Mouse (Mus musculus): ENCODE results near the gene Atp4b. TPM values are rescaled to one million over a fixed set of nuclear protein-coding genes. Genes with fewer than 3 reads are reported as not detected.
"Not testable (repeated sequence)": the region's sequence is repeated elsewhere in the genome, so short reads cannot be mapped to it uniquely, and the experiment has no call there.

Atp4b gene
- total and polyA plus RNA-seq, 3 experiments = 0.33 TPM; not detected in 2

- Histone ChIP-seq H3K4me3 (ENCODE audit: low read depth, low read length) (no peak overlapping the region; the same call in 1 of the 2 replicates), H3K27me3 (ENCODE audit: insufficient read depth, low read length) (peaks cover 7% of the 10 kb centered on the region; the same call in 1 of the 2 replicates), H3K36me3 (replicated peaks) (peaks cover 27% of the 10 kb centered on the region), H3K9me3 (replicated peaks) (no peaks in the 10 kb centered on the region), H3K4me1 (ENCODE audit: insufficient read depth, low read depth, low read length) (peaks cover 38% of the 10 kb centered on the region)
- no peak for ATAC-seq (ENCODE audit: extremely low read depth, insufficient number of reproducible peaks, low FRiP score, poor library complexity, severe bottlenecking)
- TF ChIP-seq GATA2 (IDR thresholded peaks at IDR 0.05; ENCODE audit: borderline replicate concordance, low read depth, low read length) (no peak), POLR2AphosphoS5 (IDR thresholded peaks at IDR 0.05; ENCODE audit: insufficient replicate concordance, low read depth, low read length) (no peak), CTCF (IDR thresholded peaks at IDR 0.05; ENCODE audit: low read depth, low read length) (no peak), GATA1 (IDR thresholded peaks at IDR 0.05; ENCODE audit: borderline replicate concordance, low read length) (no peak), TAL1 (conservative IDR thresholded peaks at IDR 0.05; ENCODE audit: low read depth, low read length) (no peak)
- DNase-seq (ENCODE audit: low spot score) = no peak
Observed at GRCm38 (mm10) chr8:13337678-13338077, 58.9 kb downstream of the Atp4b start.

DNA sequence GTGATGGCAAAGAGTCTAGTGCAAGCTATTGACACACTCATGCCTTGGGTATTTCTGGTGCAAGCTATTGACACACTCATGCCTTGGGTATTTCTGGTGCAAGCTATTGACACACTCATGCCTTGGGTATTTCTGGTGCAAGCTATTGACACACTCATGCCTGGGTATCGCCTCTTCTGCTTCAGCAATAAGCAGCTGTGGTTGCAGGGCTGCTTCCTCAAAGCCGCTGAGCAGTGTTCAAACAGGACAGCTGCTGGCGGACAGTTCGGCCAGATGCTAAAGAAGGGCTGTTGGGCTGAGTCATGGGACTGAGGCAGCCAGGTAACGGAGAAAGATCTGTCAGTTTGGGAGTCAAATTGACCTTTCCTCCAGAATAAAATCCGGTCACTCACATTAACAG, 59.4 kb downstream of the Atp4b start:
- not testable (repeated sequence) for ATAC-seq (ENCODE audit: extremely low read depth, insufficient number of reproducible peaks, low FRiP score, poor library complexity, severe bottlenecking); DNase-seq (ENCODE audit: low spot score); H3K4me3 ChIP-seq (ENCODE audit: low read depth, low read length); H3K9me3 ChIP-seq (replicated peaks)
- peaks cover 11% of the 10 kb centered on the region for H3K27me3 ChIP-seq (ENCODE audit: insufficient read depth, low read length)
- H3K4me1 ChIP-seq (ENCODE audit: insufficient read depth, low read depth, low read length) = peaks cover 34% of the 10 kb centered on the region
- H3K36me3 ChIP-seq (replicated peaks) = peaks cover 23% of the 10 kb centered on the region

Other genes starting within 250 kb of the Atp4b start
- gene Lamp1, start 237.7 kb downstream of the Atp4b start, total RNA-seq (2014; fragmentation: Nextera tagmentation) = 206 and 208 TPM in 2 replicates
- gene Lamp1, start 237.7 kb downstream of the Atp4b start, total RNA-seq (2017) = 458 and 554 TPM in 2 replicates
- 150 and 233 TPM in 2 replicates for gene Lamp1, start 237.7 kb downstream of the Atp4b start, polyA plus RNA-seq (2012)
- gene Grtp1, start 196.2 kb downstream of the Atp4b start, total RNA-seq (2014; fragmentation: Nextera tagmentation) = 11.5 and 17.4 TPM in 2 replicates
- 5.7 and 7.4 TPM in 2 replicates for gene Grtp1, start 196.2 kb downstream of the Atp4b start, total RNA-seq (2017)
- 10.7 and 12.0 TPM in 2 replicates for gene Grtp1, start 196.2 kb downstream of the Atp4b start, polyA plus RNA-seq (2012)
- not detected in 2 replicates for gene Adprhl1, start 142.7 kb downstream of the Atp4b start, total RNA-seq (2014; fragmentation: Nextera tagmentation)
- gene Adprhl1, start 142.7 kb downstream of the Atp4b start, total RNA-seq (2017) = 0.06 and 0.22 TPM in 2 replicates
- not detected in 2 replicates for gene Adprhl1, start 142.7 kb downstream of the Atp4b start, polyA plus RNA-seq (2012)
- 15.7 and 19.5 TPM in 2 replicates for gene Dcun1d2, start 108.7 kb downstream of the Atp4b start, total RNA-seq (2014; fragmentation: Nextera tagmentation)
- gene Dcun1d2, start 108.7 kb downstream of the Atp4b start, total RNA-seq (2017) = 24.0 and 28.5 TPM in 2 replicates
- gene Dcun1d2, start 108.7 kb downstream of the Atp4b start, polyA plus RNA-seq (2012) = 2.9 and 4.6 TPM in 2 replicates
- 5.8 and 7.0 TPM in 2 replicates for gene Tmco3, start 108.6 kb downstream of the Atp4b start, total RNA-seq (2014; fragmentation: Nextera tagmentation)
- gene Tmco3, start 108.6 kb downstream of the Atp4b start, total RNA-seq (2017) = 9.3 and 12.6 TPM in 2 replicates
- 10.2 and 13.4 TPM in 2 replicates for gene Tmco3, start 108.6 kb downstream of the Atp4b start, polyA plus RNA-seq (2012)
- 237 and 247 TPM in 2 replicates for gene Tfdp1, start 58.1 kb downstream of the Atp4b start, total RNA-seq (2014; fragmentation: Nextera tagmentation)
- 129 and 155 TPM in 2 replicates for gene Tfdp1, start 58.1 kb downstream of the Atp4b start, total RNA-seq (2017)
- 29.6 and 68.6 TPM in 2 replicates for gene Tfdp1, start 58.1 kb downstream of the Atp4b start, polyA plus RNA-seq (2012)
- not detected in 2 replicates for gene Grk1, start 8.3 kb upstream of the Atp4b start, total RNA-seq (2014; fragmentation: Nextera tagmentation)
- 0.05 and 0.06 TPM in 2 replicates for gene Grk1, start 8.3 kb upstream of the Atp4b start, total RNA-seq (2017)
- gene Grk1, start 8.3 kb upstream of the Atp4b start, polyA plus RNA-seq (2012) = 0.01 TPM in 1 of 2 replicates, not detected in the other
- not detected in 2 replicates for gene Tmem255b, start 38.4 kb upstream of the Atp4b start, total RNA-seq (2014; fragmentation: Nextera tagmentation)
- gene Tmem255b, start 38.4 kb upstream of the Atp4b start, total RNA-seq (2017) = not detected in 2 replicates
- gene Tmem255b, start 38.4 kb upstream of the Atp4b start, polyA plus RNA-seq (2012) = not detected in 2 replicates
- gene Gas6, start 97.7 kb upstream of the Atp4b start, total RNA-seq (2014; fragmentation: Nextera tagmentation) = not detected in 2 replicates
- gene Gas6, start 97.7 kb upstream of the Atp4b start, total RNA-seq (2017) = not detected in 2 replicates
- not detected in 2 replicates for gene Gas6, start 97.7 kb upstream of the Atp4b start, polyA plus RNA-seq (2012)
- not detected in 2 replicates for gene 1700029H14Rik, start 165.6 kb upstream of the Atp4b start, total RNA-seq (2014; fragmentation: Nextera tagmentation)
- 0.05 TPM in 1 of 2 replicates, not detected in the other for gene 1700029H14Rik, start 165.6 kb upstream of the Atp4b start, total RNA-seq (2017)
- gene 1700029H14Rik, start 165.6 kb upstream of the Atp4b start, polyA plus RNA-seq (2012) = not detected in 2 replicates

All from G1E (cell line).